Mouse (Mus musculus): ENCODE data around the gene Cavin1. TPM values are rescaled to one million over a fixed set of nuclear protein-coding genes. Genes with fewer than 3 reads are reported as not detected.

Gene Cavin1
- polyA plus RNA-seq, 1 experiment from 2014 or later: 11.8 TPM

GRCm38 (mm10) chr11:100938711-100939511 lies 31.8 kb downstream of the Cavin1 start:
- H3K4me1 ChIP-seq (replicated peaks; ENCODE audit: control insufficient read depth, insufficient read depth, low read length): no peaks in the 10 kb centered on the region; the same call in 1 of the 2 replicates
- no peaks in the 10 kb centered on the region for H3K9me3 ChIP-seq (ENCODE audit: control insufficient read depth, low read length)
- 0 out of 2 replicates have a peak overlapping the region, but pooled peaks have one; percentile 31 for H3K27ac ChIP-seq (ENCODE audit: low read depth, low read length)
- peak overlapping the region; percentile 77 for H3K4me2 ChIP-seq (ENCODE audit: low read depth, low read length, severe bottlenecking)
- no peaks in the 10 kb centered on the region for H3K27me3 ChIP-seq (ENCODE audit: control insufficient read depth, insufficient read depth, low read length)
- DNase-seq (ENCODE audit: low spot score) (no peak), ATAC-seq (replicated peaks; ENCODE audit: low FRiP score) (peak; percentile 5)
- peak overlapping the region; percentile 73 for H3K4me3 ChIP-seq (ENCODE audit: low read depth, low read length)
- WGBS: 2% methylated on average over 47 of the region's 48 CpGs
- H3K9ac ChIP-seq (ENCODE audit: low read length): peak overlapping the region; percentile 78
- no peaks in the 10 kb centered on the region for H3K36me3 ChIP-seq (ENCODE audit: control insufficient read depth, insufficient read depth, low read length)

- no peaks in the 10 kb centered on the region for H3K27me3 ChIP-seq (ENCODE audit: control insufficient read depth, insufficient read depth, low read length)
- no peak overlapping the region for H3K4me2 ChIP-seq (ENCODE audit: low read depth, low read length, severe bottlenecking)
- no peak overlapping the region for H3K9ac ChIP-seq (ENCODE audit: low read length)
- H3K4me1 ChIP-seq (replicated peaks; ENCODE audit: control insufficient read depth, insufficient read depth, low read length): no peaks in the 10 kb centered on the region; the same call in 1 of the 2 replicates
- no peak for ATAC-seq (replicated peaks; ENCODE audit: low FRiP score)
- H3K36me3 ChIP-seq (ENCODE audit: control insufficient read depth, insufficient read depth, low read length): no peaks in the 10 kb centered on the region
- 32% methylated on average over 5 of the region's 5 CpGs for WGBS
- no peak for DNase-seq (ENCODE audit: low spot score)
- H3K27ac ChIP-seq (ENCODE audit: low read depth, low read length): no peak overlapping the region
- H3K4me3 ChIP-seq (ENCODE audit: low read depth, low read length): no peak overlapping the region
- H3K9me3 ChIP-seq (ENCODE audit: control insufficient read depth, low read length): no peaks in the 10 kb centered on the region
These were observed 32.6 kb downstream of the Cavin1 start for GRCm38 (mm10) chr11:100938112-100938511.

- ATAC-seq (replicated peaks; ENCODE audit: low FRiP score): no peak
- Histone ChIP-seq H3K4me2 (ENCODE audit: low read depth, low read length, severe bottlenecking) (no peak overlapping the region), H3K36me3 (ENCODE audit: control insufficient read depth, insufficient read depth, low read length) (no peaks in the 10 kb centered on the region), H3K9me3 (ENCODE audit: control insufficient read depth, low read length) (no peaks in the 10 kb centered on the region), H3K27ac (ENCODE audit: low read depth, low read length) (no peak overlapping the region), H3K9ac (ENCODE audit: low read length) (no peak overlapping the region), H3K27me3 (ENCODE audit: control insufficient read depth, insufficient read depth, low read length) (no peaks in the 10 kb centered on the region), H3K4me3 (ENCODE audit: low read depth, low read length) (no peak overlapping the region), H3K4me1 (replicated peaks; ENCODE audit: control insufficient read depth, insufficient read depth, low read length) (no peaks in the 10 kb centered on the region; the same call in 1 of the 2 replicates)
- WGBS: 84% methylated on average over 4 of the region's 4 CpGs
- no peak for DNase-seq (ENCODE audit: low spot score)
These were observed 33.4 kb downstream of the Cavin1 start for GRCm38 (mm10) chr11:100937295-100937694.

- ATAC-seq (replicated peaks; ENCODE audit: low FRiP score): no peak
- Histone ChIP-seq H3K9ac (ENCODE audit: low read length) (no peak overlapping the region), H3K4me1 (replicated peaks; ENCODE audit: control insufficient read depth, insufficient read depth, low read length) (no peaks in the 10 kb centered on the region; the same call in 1 of the 2 replicates), H3K9me3 (ENCODE audit: control insufficient read depth, low read length) (no peaks in the 10 kb centered on the region), H3K36me3 (ENCODE audit: control insufficient read depth, insufficient read depth, low read length) (no peaks in the 10 kb centered on the region), H3K4me3 (ENCODE audit: low read depth, low read length) (no peak overlapping the region), H3K27ac (ENCODE audit: low read depth, low read length) (no peak overlapping the region), H3K4me2 (ENCODE audit: low read depth, low read length, severe bottlenecking) (no peak overlapping the region), H3K27me3 (ENCODE audit: control insufficient read depth, insufficient read depth, low read length) (no peaks in the 10 kb centered on the region)
- no peak for DNase-seq (ENCODE audit: low spot score)
- WGBS: 93% methylated on average over 8 of the region's 8 CpGs
These were observed 35.0 kb downstream of the Cavin1 start for GRCm38 (mm10) chr11:100935373-100936355.

GRCm38 (mm10) chr11:100931254-100931921 lies 39.3 kb downstream of the Cavin1 start:
- DNase-seq (ENCODE audit: low spot score) (no peak), ATAC-seq (replicated peaks; ENCODE audit: low FRiP score) (no peak)
- H3K4me2 ChIP-seq (ENCODE audit: low read depth, low read length, severe bottlenecking): no peak overlapping the region
- no peak overlapping the region for H3K4me3 ChIP-seq (ENCODE audit: low read depth, low read length)
- no peaks in the 10 kb centered on the region for H3K36me3 ChIP-seq (ENCODE audit: control insufficient read depth, insufficient read depth, low read length)
- H3K9ac ChIP-seq (ENCODE audit: low read length): no peak overlapping the region
- H3K9me3 ChIP-seq (ENCODE audit: control insufficient read depth, low read length): no peaks in the 10 kb centered on the region
- H3K4me1 ChIP-seq (replicated peaks; ENCODE audit: control insufficient read depth, insufficient read depth, low read length): no peaks in the 10 kb centered on the region
- H3K27ac ChIP-seq (ENCODE audit: low read depth, low read length): no peak overlapping the region
- WGBS: 78% methylated on average over 12 of the region's 12 CpGs
- H3K27me3 ChIP-seq (ENCODE audit: control insufficient read depth, insufficient read depth, low read length): no peaks in the 10 kb centered on the region

- no peaks in the 10 kb centered on the region for H3K36me3 ChIP-seq (ENCODE audit: control insufficient read depth, insufficient read depth, low read length)
- ATAC-seq (replicated peaks; ENCODE audit: low FRiP score) (no peak), DNase-seq (ENCODE audit: low spot score) (no peak)
- H3K4me3 ChIP-seq (ENCODE audit: low read depth, low read length): no peak overlapping the region
- 85% methylated on average over 7 of the region's 7 CpGs for WGBS
- no peaks in the 10 kb centered on the region for H3K9me3 ChIP-seq (ENCODE audit: control insufficient read depth, low read length)
- H3K27ac ChIP-seq (ENCODE audit: low read depth, low read length): no peak overlapping the region
- H3K27me3 ChIP-seq (ENCODE audit: control insufficient read depth, insufficient read depth, low read length): no peaks in the 10 kb centered on the region
- no peak overlapping the region for H3K9ac ChIP-seq (ENCODE audit: low read length)
- no peak overlapping the region for H3K4me2 ChIP-seq (ENCODE audit: low read depth, low read length, severe bottlenecking)
- H3K4me1 ChIP-seq (replicated peaks; ENCODE audit: control insufficient read depth, insufficient read depth, low read length): no peaks in the 10 kb centered on the region
These were observed 40.1 kb downstream of the Cavin1 start for GRCm38 (mm10) chr11:100930611-100931010.

GRCm38 (mm10) chr11:100927386-100927785 lies 43.3 kb downstream of the Cavin1 start:
- Histone ChIP-seq H3K4me1 (replicated peaks; ENCODE audit: control insufficient read depth, insufficient read depth, low read length) (no peaks in the 10 kb centered on the region), H3K27ac (ENCODE audit: low read depth, low read length) (no peak overlapping the region), H3K4me3 (ENCODE audit: low read depth, low read length) (no peak overlapping the region), H3K9ac (ENCODE audit: low read length) (no peak overlapping the region), H3K36me3 (ENCODE audit: control insufficient read depth, insufficient read depth, low read length) (no peaks in the 10 kb centered on the region), H3K27me3 (ENCODE audit: control insufficient read depth, insufficient read depth, low read length) (no peaks in the 10 kb centered on the region), H3K9me3 (ENCODE audit: control insufficient read depth, low read length) (no peaks in the 10 kb centered on the region), H3K4me2 (ENCODE audit: low read depth, low read length, severe bottlenecking) (no peak overlapping the region)
- no peak for DNase-seq (ENCODE audit: low spot score)
- no peak for ATAC-seq (replicated peaks; ENCODE audit: low FRiP score)
- WGBS: 90% methylated on average over 3 of the region's 3 CpGs

- ATAC-seq (replicated peaks; ENCODE audit: low FRiP score) (no peak), DNase-seq (ENCODE audit: low spot score) (no peak)
- Histone ChIP-seq H3K27me3 (ENCODE audit: control insufficient read depth, insufficient read depth, low read length) (no peaks in the 10 kb centered on the region), H3K9me3 (ENCODE audit: control insufficient read depth, low read length) (no peaks in the 10 kb centered on the region), H3K36me3 (ENCODE audit: control insufficient read depth, insufficient read depth, low read length) (no peaks in the 10 kb centered on the region), H3K4me2 (ENCODE audit: low read depth, low read length, severe bottlenecking) (no peak overlapping the region), H3K27ac (ENCODE audit: low read depth, low read length) (no peak overlapping the region), H3K9ac (ENCODE audit: low read length) (no peak overlapping the region), H3K4me3 (ENCODE audit: low read depth, low read length) (no peak overlapping the region), H3K4me1 (replicated peaks; ENCODE audit: control insufficient read depth, insufficient read depth, low read length) (no peaks in the 10 kb centered on the region)
- 86% methylated on average over 1 of the region's 1 CpGs for WGBS
These were observed 46.2 kb downstream of the Cavin1 start for GRCm38 (mm10) chr11:100924386-100924919.
